Mouse (Mus musculus) C2C12 (cell line): ENCODE data around the gene Ccdc12. TPM values are rescaled to one million over a fixed set of nuclear protein-coding genes. Genes with fewer than 3 reads are reported as not detected.

Experiments
- H3K27me3 ChIP-seq: one replicate; pipeline ENCODE4 v1.6.1; 2011; ENCODE audit not compliant: control insufficient read depth, insufficient read depth, insufficient read length
- H3K36me3 ChIP-seq: one replicate; pipeline ENCODE4 v1.6.1; 2011; ENCODE audit not compliant: control insufficient read depth, insufficient read depth
- H3K4me3 ChIP-seq: one replicate; pipeline ENCODE4 v1.5.1; 2011; ENCODE audit warnings: mild to moderate bottlenecking, control low read depth; ENCODE audit not compliant: poor library complexity, insufficient read depth, severe bottlenecking
- H3K79me2 ChIP-seq: one replicate; pipeline ENCODE4 v1.6.1; 2011; ENCODE audit not compliant: control insufficient read depth, insufficient read depth
- H3K79me3 ChIP-seq: one replicate; pipeline ENCODE4 v1.6.1; 2011; ENCODE audit warnings: low read depth, control low read depth
- H3ac ChIP-seq: one replicate; pipeline ENCODE3; 2011; ENCODE audit warnings: low read depth; ENCODE audit not compliant: control insufficient read depth, insufficient read length
- CEBPB ChIP-seq: IDR thresholded peaks from one replicate; pipeline ENCODE4 v1.6.1; 2011; ENCODE audit warnings: low read depth, mild to moderate bottlenecking, control low read depth, moderate library complexity
- CTCF ChIP-seq: IDR thresholded peaks from one replicate; pipeline ENCODE4 v1.5.1; 2011; ENCODE audit not compliant: control insufficient read depth, insufficient read depth, insufficient read length
- FOSL1 ChIP-seq: IDR thresholded peaks from one replicate; pipeline ENCODE4 v1.8.0; 2011; ENCODE audit warnings: mild to moderate bottlenecking, low read length; ENCODE audit not compliant: poor library complexity, insufficient read depth, severe bottlenecking
- MAX ChIP-seq: IDR thresholded peaks from one replicate; pipeline ENCODE4 v1.6.1; 2011; ENCODE audit warnings: mild to moderate bottlenecking, control low read depth
- MYOD1 ChIP-seq: IDR thresholded peaks from one replicate; pipeline ENCODE4 v1.6.1; 2011; ENCODE audit warnings: low read depth; ENCODE audit not compliant: control insufficient read depth, insufficient read length
- MYOG ChIP-seq: IDR thresholded peaks from one replicate; pipeline ENCODE4 v1.6.1; 2011; ENCODE audit not compliant: control insufficient read depth, insufficient read length; ENCODE audit errors: extremely low read depth
- USF1 ChIP-seq: IDR thresholded peaks from one replicate; pipeline ENCODE4 v1.6.1; 2011; ENCODE audit warnings: low read depth, mild to moderate bottlenecking, control low read depth, moderate library complexity
- polyA plus RNA-seq: library from polyadenylated mRNA; unstranded; fragments of >200 nt; fragmentation: generic; extraction: Trizol; gene quantifications from one replicate; pipeline ENCODE4 v1.2.1, GENCODE M21; 2012; ENCODE audit warnings: missing spikeins

Gene Ccdc12
- polyA plus RNA-seq, 1 experiment, result 86.7 TPM

- H3K27me3 ChIP-seq, result no peaks in the 10 kb centered on the region
- no peak overlapping the region for H3K4me3 ChIP-seq
- TF ChIP-seq MYOD1 (no peak), MYOG (no peak), USF1 (no peak), FOSL1 (no peak), CTCF (no peak), MAX (no peak), CEBPB (no peak)
- H3K79me3 ChIP-seq, result no peaks in the 10 kb centered on the region
- no peak overlapping the region for H3ac ChIP-seq
- no peaks in the 10 kb centered on the region for H3K79me2 ChIP-seq
- H3K36me3 ChIP-seq, result no peaks in the 10 kb centered on the region
Measured at GRCm38 (mm10) chr9:110703951-110704350, 47.6 kb downstream of the Ccdc12 start.

- Histone ChIP-seq H3ac (no peak overlapping the region), H3K4me3 (no peak overlapping the region), H3K36me3 (no peaks in the 10 kb centered on the region), H3K27me3 (no peaks in the 10 kb centered on the region), H3K79me2 (no peaks in the 10 kb centered on the region), H3K79me3 (no peaks in the 10 kb centered on the region)
- TF ChIP-seq USF1, result no peak
- no peak for TF ChIP-seq CTCF
- no peak for TF ChIP-seq CEBPB
- TF ChIP-seq FOSL1, result no peak
- TF ChIP-seq MAX, result no peak
Measured at GRCm38 (mm10) chr9:110706784-110707183, 50.5 kb downstream of the Ccdc12 start.

GRCm38 (mm10) chr9:110709640-110710258 is 53.4 kb downstream of the Ccdc12 start:
- Histone ChIP-seq H3K27me3 (no peaks in the 10 kb centered on the region), H3K4me3 (no peak overlapping the region), H3ac (no peak overlapping the region), H3K79me3 (no peaks in the 10 kb centered on the region), H3K36me3 (peaks cover 7% of the 10 kb centered on the region), H3K79me2 (no peaks in the 10 kb centered on the region)
- TF ChIP-seq FOSL1 (no peak), CTCF (peak; percentile 86)

- Histone ChIP-seq H3K36me3 (peaks cover 13% of the 10 kb centered on the region), H3K79me3 (no peaks in the 10 kb centered on the region), H3K4me3 (no peak overlapping the region), H3K79me2 (no peaks in the 10 kb centered on the region), H3ac (no peak overlapping the region), H3K27me3 (no peaks in the 10 kb centered on the region)
- no peak for TF ChIP-seq FOSL1
- TF ChIP-seq MYOD1, result no peak
- no peak for TF ChIP-seq CEBPB
- no peak for TF ChIP-seq USF1
- no peak for TF ChIP-seq CTCF
- TF ChIP-seq MAX, result no peak
- no peak for TF ChIP-seq MYOG
Measured at GRCm38 (mm10) chr9:110711532-110711931, 55.2 kb downstream of the Ccdc12 start.

- Histone ChIP-seq H3K79me2 (no peaks in the 10 kb centered on the region), H3K27me3 (no peaks in the 10 kb centered on the region), H3K4me3 (no peak overlapping the region), H3K36me3 (peaks cover 13% of the 10 kb centered on the region), H3K79me3 (no peaks in the 10 kb centered on the region), H3ac (no peak overlapping the region)
- TF ChIP-seq MYOG, result no peak
- no peak for TF ChIP-seq CTCF
- no peak for TF ChIP-seq MYOD1
- TF ChIP-seq USF1, result no peak
- no peak for TF ChIP-seq CEBPB
- no peak for TF ChIP-seq MAX
- no peak for TF ChIP-seq FOSL1
Measured at GRCm38 (mm10) chr9:110711996-110712395, 55.7 kb downstream of the Ccdc12 start.

- H3K36me3 ChIP-seq, result peaks cover 13% of the 10 kb centered on the region
- no peak overlapping the region for H3K4me3 ChIP-seq
- no peak overlapping the region for H3ac ChIP-seq
- no peaks in the 10 kb centered on the region for H3K79me2 ChIP-seq
- no peaks in the 10 kb centered on the region for H3K27me3 ChIP-seq
- TF ChIP-seq MYOG (no peak), CTCF (no peak), MAX (no peak), MYOD1 (no peak), CEBPB (no peak)
- no peaks in the 10 kb centered on the region for H3K79me3 ChIP-seq
Measured at GRCm38 (mm10) chr9:110712545-110712944, 56.2 kb downstream of the Ccdc12 start.
